Mouse (Mus musculus) hindlimb bud, embryonic 11.5 days (tissue): ENCODE data around the gene Fnip1.
A peak's percentile ranks its signal among the peaks of the same experiment; 100 is the strongest.
"Not testable (repeated sequence)": the region's sequence is repeated elsewhere in the genome, so short reads cannot be mapped to it uniquely, and the experiment has no call there.

ENCODE experiments used
- DNase-seq: peaks from one replicate; pipeline ENCODE4 v3.0.0-alpha.2; 2012; ENCODE audit warnings: low read depth, low spot score; ENCODE audit errors: extremely low spot score

Gene Fnip1

DNA sequence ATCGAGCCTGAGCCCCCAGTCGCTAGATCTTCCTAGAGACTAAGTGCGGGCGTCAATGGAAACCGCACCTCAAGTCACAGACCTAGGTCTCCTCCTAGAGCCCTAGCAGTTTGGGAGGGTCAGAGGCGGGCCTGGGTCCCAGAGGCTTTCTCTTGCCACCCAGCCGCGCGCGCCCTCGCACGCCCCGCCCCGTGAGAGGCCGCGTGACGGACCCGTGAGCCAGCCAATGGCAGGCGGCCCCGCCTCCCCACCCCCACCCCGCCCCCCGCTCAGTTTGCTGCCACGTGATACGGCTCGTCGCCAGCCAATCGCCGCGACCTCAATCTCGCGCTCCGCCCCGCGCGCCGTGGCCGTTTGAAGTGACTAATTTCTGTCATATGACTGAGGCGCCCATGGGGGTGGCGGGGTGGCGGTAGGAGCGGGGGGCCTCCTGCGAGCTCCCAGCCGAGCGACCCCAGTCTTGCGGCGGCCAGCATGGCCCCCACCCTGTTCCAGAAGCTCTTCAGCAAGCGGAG lies at the start of gene Fnip1:
Fnip1 (plus strand) TSS at position 377 of the 515 bp plus-strand sequence.
- peak; percentile 41 for DNase-seq

DNA sequence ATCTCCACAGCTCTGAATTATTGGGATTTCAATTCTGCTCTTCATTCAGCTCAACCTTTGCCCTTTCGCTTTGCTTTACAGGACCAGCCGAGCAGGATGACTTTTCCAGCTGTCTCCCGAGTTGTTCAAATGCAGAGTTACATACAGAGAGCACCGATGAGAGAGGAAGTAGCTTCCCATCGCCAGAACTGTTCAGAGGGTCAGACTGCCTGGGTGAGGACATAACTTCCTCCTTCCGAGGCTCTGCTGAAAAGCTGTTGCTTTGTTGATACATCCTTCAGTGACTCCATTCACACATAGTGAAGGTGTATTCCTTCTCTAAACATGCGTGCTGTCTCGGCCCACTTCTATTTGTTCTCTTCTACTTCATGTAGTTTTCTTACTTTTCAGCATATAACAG lies 47.6 kb upstream of the Fnip1 start:
- DNase-seq = no peak

DNA sequence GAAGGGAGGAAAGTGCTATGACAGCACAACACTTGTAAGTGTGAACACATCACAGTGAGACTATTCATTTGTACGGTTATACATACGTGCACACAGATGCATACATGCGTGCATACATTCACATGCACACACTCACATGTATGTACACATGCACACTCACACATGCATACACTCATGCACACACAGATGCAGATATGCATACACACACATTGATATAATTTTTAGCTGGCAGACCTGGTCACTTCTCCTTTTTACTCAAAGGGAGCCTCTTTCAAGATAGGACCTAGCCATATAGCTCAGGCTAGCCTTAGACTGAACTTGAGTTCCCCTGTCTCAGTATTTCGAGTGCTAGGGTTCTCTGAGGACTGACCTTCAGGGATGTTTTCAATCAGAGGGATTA lies 46.7 kb upstream of the Fnip1 start:
- DNase-seq = no peak

DNA sequence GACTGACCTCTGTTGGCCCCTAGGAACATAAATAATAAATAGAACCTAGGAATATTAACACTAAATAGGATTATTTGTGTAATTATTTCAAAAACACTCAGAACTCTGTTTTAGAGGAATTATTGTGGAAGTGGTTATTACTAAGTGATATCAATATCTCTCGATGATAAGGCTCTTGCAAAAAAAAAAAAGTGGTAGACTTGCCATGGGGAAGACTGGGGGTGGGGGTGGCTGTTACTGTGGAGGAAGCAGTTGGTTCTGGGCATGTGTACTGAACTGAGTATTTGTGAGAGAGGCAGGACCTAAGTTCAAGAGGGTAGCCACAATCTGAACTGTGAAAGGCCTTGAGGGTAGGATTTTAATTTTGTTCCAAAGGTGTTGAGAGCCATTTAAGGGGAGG lies 41.3 kb upstream of the Fnip1 start:
- no peak for DNase-seq

DNA sequence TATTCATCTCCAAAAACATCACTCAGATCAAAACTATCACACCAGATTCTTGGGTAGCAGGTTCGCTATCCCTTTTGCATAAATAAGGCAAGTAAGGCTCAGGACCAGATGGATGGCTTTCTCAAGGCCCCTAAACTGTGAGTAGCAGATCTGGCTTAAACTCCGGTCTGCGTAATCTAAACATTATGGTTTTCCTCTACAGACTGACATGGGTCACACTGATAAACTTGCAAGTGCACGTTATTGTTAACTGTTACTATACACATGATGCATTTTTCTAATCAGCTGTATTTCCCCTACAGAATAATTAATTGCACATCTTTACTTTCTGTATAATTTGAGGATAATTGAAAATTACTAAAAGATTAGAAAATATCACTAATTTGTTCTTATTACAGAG lies 39.9 kb upstream of the Fnip1 start:
- no peak for DNase-seq

DNA sequence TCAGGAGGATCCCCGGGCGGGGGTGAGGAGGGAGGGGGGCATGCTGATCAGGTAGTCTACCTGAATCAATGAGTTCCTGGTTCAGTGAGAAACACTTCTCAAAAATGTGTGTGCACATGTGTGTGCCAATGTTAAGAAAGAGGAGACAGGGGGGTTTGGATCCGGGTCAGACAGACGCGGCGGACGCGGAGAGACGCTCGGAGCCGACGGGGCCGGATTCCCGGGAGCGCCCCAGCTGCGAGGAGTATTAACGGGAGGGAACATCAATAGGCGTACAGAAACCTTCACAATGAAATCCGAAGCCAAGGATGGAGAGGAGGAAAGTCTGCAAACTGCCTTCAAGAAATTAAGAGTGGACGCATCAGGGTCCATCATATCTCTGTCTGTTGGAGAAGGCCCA lies 37.2 kb upstream of the Fnip1 start:
- DNase-seq = not testable (repeated sequence)

DNA sequence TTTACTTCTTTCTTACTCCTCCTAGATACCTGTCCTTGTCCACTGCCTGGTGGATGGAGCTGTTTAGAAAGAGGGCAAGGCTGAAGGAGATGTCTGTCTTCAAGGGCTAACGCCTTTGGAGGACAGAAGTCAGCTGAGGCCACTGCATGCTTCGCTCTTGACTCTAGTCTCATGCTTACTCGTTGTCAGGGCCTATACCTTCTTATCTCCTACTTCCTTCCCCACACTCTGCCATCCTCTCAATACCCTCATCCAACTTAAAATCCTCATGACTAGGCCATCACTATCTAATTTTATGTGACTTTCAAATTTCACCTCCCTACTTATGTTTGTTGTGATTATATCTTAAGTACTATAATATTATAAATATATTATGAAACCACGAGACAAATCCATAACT lies 33.1 kb upstream of the Fnip1 start:
- no peak for DNase-seq

DNA sequence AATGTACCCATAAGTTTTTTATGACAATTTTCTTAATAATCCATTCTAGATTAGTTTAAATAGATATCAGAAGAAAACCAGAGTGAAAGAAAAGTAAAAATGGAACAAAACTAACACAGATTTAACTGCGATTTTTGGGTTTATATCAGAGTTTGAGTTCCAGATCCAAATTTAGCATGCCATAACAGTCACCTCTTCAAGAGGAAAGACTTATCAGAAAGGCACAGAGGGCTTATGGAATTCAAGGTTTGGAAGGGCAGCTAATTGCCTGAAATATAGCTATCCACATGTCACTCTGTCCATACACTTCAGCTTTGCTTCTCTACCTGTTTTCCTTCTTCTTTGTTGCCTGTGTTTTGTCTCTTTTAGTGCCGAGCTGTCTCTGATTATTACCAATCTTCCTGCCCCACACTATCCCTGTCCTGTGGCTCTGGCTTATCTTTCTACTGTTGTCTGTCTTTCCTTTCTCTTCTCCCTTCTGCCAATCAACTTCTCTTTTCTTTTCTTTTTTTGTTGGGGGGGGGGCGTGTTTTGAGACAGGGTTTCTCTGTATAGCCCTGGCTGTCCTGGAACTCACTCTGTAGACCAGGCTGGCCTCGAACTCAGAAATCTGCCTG lies 31.0 kb upstream of the Fnip1 start:
- no peak for DNase-seq

DNA sequence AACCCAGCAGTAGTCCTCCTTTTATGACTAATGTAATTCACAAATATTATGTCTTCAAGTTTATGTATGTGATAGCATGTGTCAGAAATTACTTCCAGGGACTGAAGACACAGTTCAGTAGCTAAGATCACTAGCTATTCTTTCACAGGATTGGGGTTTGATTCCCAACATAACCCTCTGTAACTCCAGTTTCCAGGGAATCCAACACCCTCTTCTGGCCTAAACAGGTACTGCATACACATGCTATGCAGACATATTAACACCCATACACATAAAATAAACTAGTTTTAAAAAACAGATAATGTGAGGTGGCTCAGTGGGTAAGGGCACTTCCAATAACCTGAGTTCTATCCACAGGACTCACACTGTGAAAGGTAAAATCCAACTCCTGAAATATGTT lies 27.4 kb upstream of the Fnip1 start:
- DNase-seq = no peak

DNA sequence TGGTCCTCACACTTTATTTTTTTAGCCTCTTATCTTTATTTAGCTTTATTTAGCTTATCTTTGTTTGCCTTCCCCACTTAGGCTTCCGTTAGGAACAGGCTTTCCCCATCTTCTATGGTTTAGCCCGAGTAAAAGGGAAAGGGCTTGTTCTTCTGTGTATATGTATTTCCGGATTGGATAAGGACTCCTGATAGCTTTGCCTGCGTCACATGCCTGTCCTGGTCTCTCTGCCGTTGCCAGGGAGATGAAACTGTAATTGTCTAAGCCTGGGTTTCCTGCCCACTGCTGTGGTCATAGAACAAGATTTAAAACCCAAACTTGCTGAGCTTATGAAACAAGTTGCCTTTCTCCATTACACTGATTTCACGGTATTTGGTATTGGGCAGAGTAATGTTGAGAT lies 25.0 kb upstream of the Fnip1 start:
- no peak for DNase-seq

DNA sequence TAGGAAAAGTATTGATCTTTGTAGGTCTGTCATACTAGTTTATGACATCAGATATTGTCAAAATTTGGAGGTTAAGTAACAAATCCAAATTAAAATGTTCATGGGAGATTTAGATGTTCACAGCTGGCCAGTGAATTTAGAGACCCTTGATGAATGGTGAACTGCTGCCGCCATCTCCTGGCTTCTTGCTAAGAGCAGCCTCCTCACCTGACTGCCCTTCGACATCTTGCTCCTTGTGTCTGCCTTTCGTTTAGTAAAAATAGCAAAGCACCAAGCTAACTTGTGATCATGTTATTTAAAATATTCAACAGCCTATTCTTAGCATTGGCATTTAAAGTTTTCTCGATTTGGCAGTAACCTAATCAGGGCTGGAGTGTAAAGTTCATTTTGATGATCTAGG lies 15.0 kb upstream of the Fnip1 start:
- DNase-seq = no peak

DNA sequence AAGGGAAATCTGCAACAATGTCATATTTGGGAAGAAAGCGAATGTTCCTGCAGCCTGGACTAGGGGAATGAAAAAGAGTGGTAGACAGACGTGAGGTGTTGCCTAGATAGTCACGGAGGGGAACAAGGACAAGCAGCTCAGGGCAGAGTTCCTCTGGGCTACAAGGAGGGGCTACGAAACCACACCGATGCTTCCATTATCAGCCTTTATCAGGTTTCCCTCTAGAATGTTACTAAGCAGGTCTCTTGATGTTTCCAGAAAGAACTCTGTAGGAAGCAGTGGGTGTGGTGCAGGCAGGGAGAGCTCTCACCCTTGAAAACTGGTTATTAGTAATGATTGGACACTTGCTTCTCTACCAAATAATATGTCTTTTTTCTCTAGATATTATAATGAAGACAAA lies 11.7 kb upstream of the Fnip1 start:
- DNase-seq = no peak

DNA sequence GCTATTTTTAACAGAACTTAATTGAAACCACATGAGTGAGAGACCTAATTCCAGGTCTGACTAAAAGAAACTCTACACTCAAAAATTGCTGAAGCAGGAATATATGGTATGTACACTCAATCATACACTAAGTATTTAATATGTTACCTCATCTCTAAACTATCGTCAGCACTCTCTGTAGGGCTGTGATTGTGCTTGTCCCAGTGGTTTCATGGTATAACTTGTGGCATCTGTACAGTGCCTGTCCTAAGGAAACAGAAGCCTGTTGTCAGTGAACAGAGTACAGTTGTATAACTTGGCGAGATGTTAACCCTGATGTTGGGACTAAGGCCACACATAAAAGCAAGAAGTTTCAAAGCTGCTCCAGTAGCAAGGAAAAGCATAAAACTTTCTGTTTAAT lies 10.9 kb upstream of the Fnip1 start:
- DNase-seq = no peak

DNA sequence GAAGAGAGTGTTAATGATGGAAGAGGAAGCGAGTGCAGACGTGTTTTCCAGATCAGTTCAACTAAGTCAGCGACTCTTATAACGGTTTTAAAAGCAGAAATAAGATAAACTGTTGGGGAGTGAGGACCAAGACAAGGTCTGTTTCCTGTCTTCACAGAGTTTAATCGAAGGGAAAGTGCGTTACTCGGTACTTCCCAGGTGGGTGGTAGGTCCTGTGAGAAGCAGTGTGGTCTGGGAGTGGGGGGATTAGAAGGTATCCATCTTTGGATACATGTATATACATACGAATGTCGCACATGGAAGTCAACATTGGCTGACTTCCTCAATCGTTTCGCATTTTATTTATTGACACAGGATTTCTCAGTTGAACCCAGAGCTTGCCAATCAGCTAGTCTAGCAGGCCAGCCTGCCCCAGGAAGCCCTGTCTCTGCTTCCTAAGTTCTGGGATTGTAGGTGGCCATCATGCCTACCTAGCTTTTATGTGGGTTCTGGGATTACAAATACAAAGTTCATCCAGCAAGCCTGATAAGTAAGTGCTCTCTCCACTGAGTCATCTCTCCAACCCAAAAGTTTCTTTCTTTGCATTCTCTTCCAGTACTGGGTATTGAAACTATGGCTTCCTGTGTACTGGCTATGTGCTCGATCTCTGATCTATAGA lies 10.2 kb upstream of the Fnip1 start:
- DNase-seq = no peak

DNA sequence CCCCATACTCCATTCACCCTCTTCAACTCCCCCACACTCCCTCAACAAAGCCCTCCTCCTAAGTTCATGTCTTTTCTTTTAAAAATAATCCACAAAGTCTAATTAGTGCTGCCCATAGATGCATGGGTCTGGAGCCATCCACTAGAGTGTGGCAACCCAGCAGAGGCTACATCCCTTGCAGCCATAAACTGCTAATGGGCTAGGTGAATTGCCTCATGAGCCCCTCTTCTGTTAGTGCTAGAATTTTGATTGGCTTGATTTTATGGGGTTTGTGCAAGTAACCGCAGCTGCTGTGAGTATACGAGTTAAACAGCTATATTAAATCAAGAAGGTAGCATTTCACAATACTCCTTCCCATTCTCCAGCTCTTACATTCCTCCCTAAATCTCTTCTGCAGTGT lies 8.8 kb upstream of the Fnip1 start:
- DNase-seq = no peak

DNA sequence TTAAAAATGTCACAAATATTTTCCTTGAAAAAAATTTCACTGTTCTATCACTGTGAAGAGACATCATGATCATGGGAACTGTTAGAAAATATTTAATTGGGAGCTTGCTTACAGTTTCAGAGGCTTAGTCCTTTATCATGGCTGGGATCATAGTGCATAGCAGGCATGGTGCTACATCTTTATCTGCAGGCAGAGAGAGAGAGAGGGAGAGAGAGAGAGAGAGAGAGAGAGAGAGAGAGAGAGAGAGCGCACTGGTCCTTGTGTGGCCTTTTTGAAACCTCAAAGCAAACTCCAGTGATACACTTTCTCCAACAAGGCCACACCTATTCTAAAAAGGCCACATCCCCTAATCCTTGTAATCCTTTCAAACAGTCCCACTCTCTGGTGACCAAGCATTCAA lies 2.2 kb upstream of the Fnip1 start:
- no peak for DNase-seq

DNA sequence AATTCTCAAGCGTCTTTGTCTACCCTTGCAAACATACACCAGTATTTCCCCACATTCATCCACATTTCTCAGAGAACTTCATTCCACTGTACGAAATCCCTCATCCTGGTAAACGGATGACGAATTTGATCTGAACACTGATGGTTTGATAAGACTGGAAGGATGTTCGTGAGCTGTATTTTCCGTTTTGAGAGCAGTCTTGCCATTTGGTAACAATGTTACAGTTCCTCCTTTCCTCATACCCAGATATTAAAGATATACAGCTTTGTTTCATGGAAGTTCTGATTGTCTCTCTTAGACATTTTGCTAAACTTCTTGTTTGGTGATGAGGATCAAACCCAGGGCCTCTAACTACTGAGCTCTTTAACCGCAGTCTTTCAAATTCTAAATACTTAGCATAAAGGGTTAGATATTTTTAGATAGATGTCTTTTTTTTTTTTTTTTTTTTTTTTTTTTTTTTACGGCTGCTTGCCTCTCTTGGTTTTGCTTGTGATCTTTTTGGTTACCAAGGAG lies 633 bp upstream of the Fnip1 start:
- no peak for DNase-seq

DNA sequence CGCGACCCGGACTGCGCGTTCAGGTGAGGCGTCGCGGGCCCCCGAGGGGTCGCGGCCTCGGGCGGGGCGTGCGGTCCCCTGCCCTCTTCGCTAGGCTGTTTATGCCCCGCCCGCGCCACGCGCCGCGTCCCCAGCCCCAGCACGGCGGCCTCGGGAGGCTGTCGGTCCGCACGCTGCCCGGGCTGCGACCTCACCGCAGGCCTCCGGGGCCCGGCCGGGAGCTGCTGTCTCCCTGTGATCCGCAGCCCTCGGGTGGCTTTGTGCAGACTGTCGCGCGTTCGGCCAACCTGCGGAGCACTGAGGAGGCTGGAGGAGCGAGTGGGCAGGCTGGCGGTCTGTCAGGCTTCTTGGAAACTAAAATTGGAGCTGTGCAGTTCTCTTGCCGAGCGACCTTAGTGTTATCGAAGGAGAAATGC lies 375 bp downstream of the Fnip1 start:
- no peak for DNase-seq

DNA sequence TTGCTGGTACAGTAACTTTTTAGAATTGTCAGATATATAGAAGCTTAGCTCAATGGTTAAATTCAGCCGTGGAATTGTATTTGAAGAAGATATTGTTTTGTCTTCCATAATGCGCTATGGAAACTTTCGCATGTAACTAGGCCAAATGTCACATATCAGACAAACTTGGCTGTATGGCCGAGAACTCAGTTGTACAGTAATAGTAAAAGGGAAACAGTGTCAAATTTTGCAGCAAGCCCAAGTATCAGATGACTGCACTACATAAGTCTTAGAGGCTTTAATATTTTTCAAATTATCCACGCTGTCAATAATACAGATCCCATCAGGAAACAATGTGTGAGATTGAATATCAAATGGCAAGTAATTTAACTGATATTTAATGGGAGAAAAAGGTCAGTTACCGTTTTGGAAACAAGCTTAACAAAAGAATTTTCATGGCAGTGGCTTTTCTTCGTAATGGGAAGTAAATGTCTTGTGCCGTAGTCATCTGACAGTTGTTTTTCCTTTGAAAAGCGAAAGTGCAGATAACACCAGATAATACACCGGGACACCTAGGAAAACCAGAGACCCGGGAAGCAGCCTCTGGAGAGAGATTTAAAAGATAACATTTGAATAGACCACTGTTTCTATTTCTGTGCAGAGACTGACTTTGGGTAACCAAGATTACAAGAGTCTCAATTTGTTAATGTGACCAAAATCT lies 1.1 kb downstream of the Fnip1 start:
- no peak for DNase-seq

DNA sequence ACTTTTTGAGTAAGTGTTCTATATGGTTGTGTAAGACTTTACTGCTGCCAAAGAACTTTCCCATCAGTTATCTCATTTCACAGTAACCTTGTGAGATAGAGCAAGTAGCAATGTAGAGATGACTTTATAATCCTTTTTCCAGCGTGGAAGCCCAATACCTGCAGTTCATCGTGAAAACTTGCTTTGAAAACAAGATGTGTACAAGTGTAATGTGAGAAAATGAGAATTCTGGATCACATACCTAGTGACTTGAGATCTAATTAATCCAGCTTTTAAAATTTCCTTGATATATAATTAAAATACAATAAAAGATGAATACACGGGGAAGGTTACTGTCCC lies 1.7 kb downstream of the Fnip1 start:
- no peak for DNase-seq

DNA sequence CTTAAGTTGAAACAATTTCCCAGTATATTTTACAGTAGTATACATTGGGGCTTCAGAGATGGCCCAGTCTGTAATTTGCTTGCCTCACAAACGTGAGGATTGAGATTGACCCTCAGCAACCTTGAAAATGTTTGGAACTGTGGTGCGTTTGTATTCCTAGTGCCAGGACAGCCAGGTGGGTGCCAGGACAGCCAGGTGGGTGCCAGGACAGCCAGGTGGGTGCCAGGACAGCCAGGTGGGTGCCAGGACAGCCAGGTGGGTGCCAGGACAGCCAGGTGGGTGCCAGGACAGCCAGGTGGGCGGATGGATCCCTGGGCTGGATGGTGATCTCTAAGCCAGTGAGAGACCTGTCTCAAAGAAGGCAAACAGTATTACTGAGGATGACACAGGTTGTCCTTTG lies 12.8 kb downstream of the Fnip1 start:
- not testable (repeated sequence) for DNase-seq

DNA sequence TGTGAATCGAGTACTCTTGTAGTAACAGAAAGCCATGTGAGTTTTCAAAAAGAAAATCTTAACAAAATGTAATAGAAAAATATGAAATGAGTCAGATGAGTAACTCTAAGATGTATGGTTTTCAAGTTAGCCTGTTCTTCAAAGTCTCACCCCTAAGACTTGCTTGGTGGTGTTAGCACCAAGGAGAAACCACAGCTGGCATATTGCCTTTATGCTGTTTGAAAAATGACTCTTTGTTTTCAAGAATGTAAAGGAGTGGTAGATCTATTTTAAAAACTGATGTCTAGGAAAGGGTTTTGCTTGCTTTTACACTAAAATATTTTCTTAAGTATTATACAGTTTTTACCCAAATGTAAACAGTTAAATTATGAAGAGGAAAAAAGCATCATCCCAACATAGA lies 16.5 kb downstream of the Fnip1 start:
- no peak for DNase-seq
